Mouse (Mus musculus) MEL (cell line): ENCODE measurements at regions not wholly inside any gene's neighbourhood (a gene's known extent, or its start where the extent isn't known, plus 50 kb on each side); places are given as distances from the start of the nearest gene placed in this dataset.

ENCODE experiments used
- DNase-seq: peaks from one replicate; pipeline ENCODE4 v3.0.0; 2011; ENCODE audit warnings: low read depth, low spot score
- H3K27ac ChIP-seq: 2 replicates; pipeline ENCODE4 v1.5.1; 2012; ENCODE audit warnings: low read depth, mild to moderate bottlenecking, control low read depth, low read length, moderate library complexity; ENCODE audit not compliant: control insufficient read depth
- H3K27me3 ChIP-seq, 2 experiments: fragments of 150-350 bp in 1 of 2; sonication (generic) in 1 of 2; 2 replicates each; pipeline ENCODE4 v1.6.1; 2012; ENCODE audit warnings: low read length in 2 of 2, mild to moderate bottlenecking in 2 of 2, improper control_type of control experiment in 1 of 2, moderate library complexity in 1 of 2; ENCODE audit not compliant: insufficient read depth in 2 of 2, control insufficient read depth in 1 of 2
- H3K36me3 ChIP-seq, 2 experiments: 2 replicates each; pipeline ENCODE4 v1.6.1; 2012 to 2014; ENCODE audit warnings: low read length in 2 of 2, improper control_type of control experiment in 1 of 2, inconsistent platforms in 1 of 2, mild to moderate bottlenecking in 1 of 2; ENCODE audit not compliant: insufficient read depth in 2 of 2, control insufficient read depth in 1 of 2
- H3K4me1 ChIP-seq, 2 experiments: fragments of 150-350 bp in 1 of 2; sonication (generic) in 1 of 2; 2 replicates each; pipeline ENCODE4 v1.6.1; 2012; ENCODE audit warnings: low read length in 2 of 2, improper control_type of control experiment in 1 of 2, mild to moderate bottlenecking in 1 of 2; ENCODE audit not compliant: insufficient read depth in 2 of 2, control insufficient read depth in 1 of 2
- H3K4me3 ChIP-seq, 2 experiments: fragments of 150-350 bp in 1 of 2; sonication (generic) in 1 of 2; 2 replicates each; pipeline ENCODE4 v1.5.1; 2012; ENCODE audit warnings: low read depth in 2 of 2, low read length in 2 of 2, mild to moderate bottlenecking in 2 of 2, moderate library complexity in 2 of 2, control low read depth in 1 of 2, improper control_type of control experiment in 1 of 2; ENCODE audit not compliant: control insufficient read depth in 1 of 2, insufficient read depth in 1 of 2
- H3K79me2 ChIP-seq: 2 replicates; pipeline ENCODE4 v1.6.1; 2012; ENCODE audit warnings: mild to moderate bottlenecking, low read length, moderate library complexity; ENCODE audit not compliant: control insufficient read depth, poor library complexity, insufficient read depth
- H3K9ac ChIP-seq: 2 replicates; pipeline ENCODE4 v1.6.1; 2012; ENCODE audit warnings: low read depth, mild to moderate bottlenecking, control low read depth, low read length, moderate library complexity; ENCODE audit not compliant: control insufficient read depth, poor library complexity, severe bottlenecking
- H3K9me3 ChIP-seq: fragments of 150-350 bp; sonication (generic); replicated peaks from 2 replicates; pipeline ENCODE4 v1.6.1; 2012; ENCODE audit warnings: mild to moderate bottlenecking, low read length, improper control_type of control experiment, moderate library complexity; ENCODE audit not compliant: insufficient read depth
- CHD2 ChIP-seq: IDR thresholded peaks from 2 replicates; pipeline ENCODE4 v1.6.1; 2011; ENCODE audit warnings: low read length, improper control_type of control experiment
- CTCF ChIP-seq, 3 experiments: IDR thresholded peaks in 2 of 3; conservative IDR thresholded peaks in 1 of 3; 2 replicates each; pipeline ENCODE4 v1.5.1; 2011 to 2012; ENCODE audit warnings: low read length in 3 of 3, low read depth in 2 of 3, mild to moderate bottlenecking in 2 of 3, improper control_type of control experiment in 1 of 3, inconsistent platforms in 1 of 3, mixed read lengths in 1 of 3, moderate library complexity in 1 of 3; ENCODE audit not compliant: control insufficient read depth in 1 of 3, insufficient read depth in 1 of 3, poor library complexity in 1 of 3, severe bottlenecking in 1 of 3
- E2F4 ChIP-seq: IDR thresholded peaks from 2 replicates; pipeline ENCODE4 v1.6.1; 2011; ENCODE audit warnings: low read depth, low read length, improper control_type of control experiment, borderline replicate concordance
- ELF1 ChIP-seq: IDR thresholded peaks from 2 replicates; pipeline ENCODE4 v1.6.1; 2014; ENCODE audit warnings: low read depth, mild to moderate bottlenecking, inconsistent platforms, low read length, improper control_type of control experiment, moderate library complexity
- ETS1 ChIP-seq: IDR thresholded peaks from 2 replicates; pipeline ENCODE4 v1.6.1; 2012; ENCODE audit warnings: low read depth, mild to moderate bottlenecking, inconsistent platforms, low read length, improper control_type of control experiment, moderate library complexity
- GABPA ChIP-seq: IDR thresholded peaks from 2 replicates; pipeline ENCODE4 v1.6.1; 2012; ENCODE audit warnings: low read depth, mild to moderate bottlenecking, inconsistent platforms, low read length, improper control_type of control experiment, moderate library complexity
- GATA1 ChIP-seq: IDR thresholded peaks from 2 replicates; pipeline ENCODE4 v1.6.1; 2011; ENCODE audit warnings: low read depth, low read length, improper control_type of control experiment
- HCFC1 ChIP-seq: IDR thresholded peaks from 2 replicates; pipeline ENCODE4 v1.6.1; 2012; ENCODE audit warnings: low read depth, mild to moderate bottlenecking, inconsistent platforms, low read length, improper control_type of control experiment, moderate library complexity
- JUND ChIP-seq: IDR thresholded peaks from 2 replicates; pipeline ENCODE4 v1.6.1; 2011; ENCODE audit warnings: low read depth, mild to moderate bottlenecking, improper control_type of control experiment, low read length
- MAX ChIP-seq: IDR thresholded peaks from 2 replicates; pipeline ENCODE4 v1.6.1; 2011; ENCODE audit warnings: low read length, improper control_type of control experiment
- MAZ ChIP-seq: IDR thresholded peaks from 2 replicates; pipeline ENCODE4 v1.6.1; 2012; ENCODE audit warnings: low read depth, mild to moderate bottlenecking, inconsistent platforms, low read length, improper control_type of control experiment
- MXI1 ChIP-seq: IDR thresholded peaks from 2 replicates; pipeline ENCODE4 v1.6.1; 2011; ENCODE audit warnings: mild to moderate bottlenecking, low read depth, low read length, improper control_type of control experiment
- MYB ChIP-seq: IDR thresholded peaks from 2 replicates; pipeline ENCODE4 v1.6.1; 2011; ENCODE audit warnings: mild to moderate bottlenecking, low read depth, low read length, improper control_type of control experiment
- MYC ChIP-seq: IDR thresholded peaks from 2 replicates; pipeline ENCODE4 v1.6.1; 2011; ENCODE audit warnings: low read depth, mild to moderate bottlenecking, low read length, improper control_type of control experiment, moderate library complexity
- NELFE ChIP-seq: IDR thresholded peaks from 2 replicates; pipeline ENCODE4 v1.6.1; 2011; ENCODE audit warnings: low read depth, low read length, improper control_type of control experiment
- POLR2A ChIP-seq, 2 experiments: IDR thresholded peaks; 2 replicates each; pipeline ENCODE4 v1.6.1; 2011 to 2012; ENCODE audit warnings: low read length in 2 of 2, mild to moderate bottlenecking in 2 of 2, control low read depth in 1 of 2, improper control_type of control experiment in 1 of 2, low read depth in 1 of 2, moderate library complexity in 1 of 2; ENCODE audit not compliant: control insufficient read depth in 1 of 2, insufficient read depth in 1 of 2, poor library complexity in 1 of 2
- POLR2AphosphoS2 ChIP-seq: IDR thresholded peaks from 2 replicates; pipeline ENCODE4 v1.6.1; 2011; ENCODE audit warnings: low read length, improper control_type of control experiment
- RCOR1 ChIP-seq: IDR thresholded peaks from 2 replicates; pipeline ENCODE4 v1.6.1; 2012; ENCODE audit warnings: low read depth, mild to moderate bottlenecking, inconsistent platforms, low read length, improper control_type of control experiment
- SIN3A ChIP-seq: IDR thresholded peaks from 2 replicates; pipeline ENCODE4 v1.6.1; 2012; ENCODE audit warnings: low read length, improper control_type of control experiment, inconsistent platforms
- TAL1 ChIP-seq: IDR thresholded peaks from 2 replicates; pipeline ENCODE4 v1.6.1; 2012; ENCODE audit warnings: mild to moderate bottlenecking, inconsistent platforms, low read length, moderate library complexity, mixed read lengths
- USF2 ChIP-seq, 2 experiments: IDR thresholded peaks; 2 replicates each; pipeline ENCODE4 v1.6.1; 2011 to 2012; ENCODE audit warnings: improper control_type of control experiment in 2 of 2, low read length in 2 of 2, borderline replicate concordance in 1 of 2, inconsistent platforms in 1 of 2, low read depth in 1 of 2, mild to moderate bottlenecking in 1 of 2; ENCODE audit not compliant: insufficient read depth in 1 of 2
- ZC3H11A ChIP-seq: IDR thresholded peaks from 2 replicates; pipeline ENCODE4 v1.6.1; 2012; ENCODE audit warnings: low read depth, mild to moderate bottlenecking, inconsistent platforms, low read length, improper control_type of control experiment
- ZMIZ1 ChIP-seq: IDR thresholded peaks from 2 replicates; pipeline ENCODE4 v1.6.1; 2012; ENCODE audit warnings: low read depth, mild to moderate bottlenecking, inconsistent platforms, low read length, improper control_type of control experiment, moderate library complexity
- ZNF384 ChIP-seq: IDR thresholded peaks from 2 replicates; pipeline ENCODE4 v1.6.1; 2012; ENCODE audit warnings: low read depth, mild to moderate bottlenecking, inconsistent platforms, low read length, improper control_type of control experiment

DNA sequence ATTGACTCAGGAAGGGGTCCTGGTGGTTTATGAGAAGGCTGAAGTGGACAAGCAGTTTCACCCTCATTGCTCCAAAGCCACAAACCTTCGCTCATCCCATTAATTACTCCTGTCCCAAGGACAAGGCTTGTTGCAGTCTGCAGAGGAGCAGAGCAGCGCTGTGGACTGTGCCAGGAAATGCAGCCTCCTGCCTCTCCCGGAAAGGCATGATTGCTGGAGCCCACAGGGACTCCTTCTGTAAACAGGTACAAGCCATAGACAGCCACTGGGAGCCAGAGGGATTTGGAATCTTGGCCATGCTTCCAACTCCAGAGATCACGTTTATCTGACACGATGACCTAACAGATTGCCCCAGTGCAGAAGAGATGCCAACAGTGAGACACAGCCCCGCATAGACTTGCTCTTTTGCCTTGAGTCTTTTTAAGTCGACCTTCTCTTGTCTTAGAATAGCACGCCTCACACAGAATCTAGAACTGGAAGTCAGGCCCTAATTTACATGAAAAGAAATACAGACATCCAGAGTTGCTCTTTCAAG, 275.6 kb upstream of the Nfe2l3 start:
- H3K4me1 ChIP-seq: no peaks in the 10 kb centered on the region
- no peaks in the 10 kb centered on the region for H3K27me3 ChIP-seq
- no peak overlapping the region for H3K27ac ChIP-seq
- TF ChIP-seq POLR2A (IDR thresholded peaks at IDR 0.05; ENCODE audit: control insufficient read depth in 1 of 2, insufficient read depth in 1 of 2, low read depth in 1 of 2, low read length in 2 of 2, poor library complexity in 1 of 2): no peak
- TF ChIP-seq ZNF384: no peak
- TF ChIP-seq CHD2: no peak
- TF ChIP-seq MAZ: no peak
- TF ChIP-seq JUND: no peak
- TF ChIP-seq E2F4: no peak
- no peak for TF ChIP-seq TAL1
- no peak for TF ChIP-seq SIN3A
- TF ChIP-seq USF2 (IDR thresholded peaks at IDR 0.05; ENCODE audit: borderline replicate concordance in 1 of 2, insufficient read depth in 1 of 2, low read depth in 1 of 2, low read length in 2 of 2): no peak
- TF ChIP-seq ZMIZ1: no peak
- TF ChIP-seq GABPA: no peak
- no peak for TF ChIP-seq ETS1
- TF ChIP-seq GATA1: no peak
- TF ChIP-seq HCFC1: no peak
- no peak for TF ChIP-seq MYB
- no peak for TF ChIP-seq MAX
- TF ChIP-seq, all 39 proteins: peak for 0
- H3K9ac ChIP-seq: no peak overlapping the region
- H3K4me3 ChIP-seq: no peak overlapping the region
- no peaks in the 10 kb centered on the region for H3K36me3 ChIP-seq
- no peaks in the 10 kb centered on the region for H3K79me2 ChIP-seq
- no peaks in the 10 kb centered on the region for H3K9me3 ChIP-seq
- no peak for DNase-seq

DNA sequence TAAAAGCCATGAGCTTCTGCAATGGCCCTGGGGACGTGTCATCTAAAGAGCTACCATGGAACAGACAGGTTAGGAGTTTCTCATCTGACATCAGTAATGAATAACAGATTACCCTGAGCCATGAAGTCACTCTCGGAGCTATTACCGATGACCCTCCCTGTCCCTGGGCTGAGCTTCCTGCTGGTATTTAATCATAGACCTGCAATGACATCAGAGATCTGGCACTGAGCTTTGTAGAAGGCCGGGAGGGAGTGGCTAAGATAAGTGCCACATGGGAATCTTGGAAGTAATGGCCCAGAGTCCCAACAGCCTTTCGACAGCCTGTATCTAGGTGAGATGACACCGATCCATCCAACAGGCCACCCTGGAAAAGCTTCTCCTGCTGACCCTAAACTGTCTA, 271.3 kb upstream of the Nfe2l3 start:
- Histone ChIP-seq H3K79me2 (no peaks in the 10 kb centered on the region), H3K9ac (no peak overlapping the region), H3K4me1 (no peaks in the 10 kb centered on the region), H3K27me3 (no peaks in the 10 kb centered on the region), H3K9me3 (no peaks in the 10 kb centered on the region), H3K36me3 (no peaks in the 10 kb centered on the region), H3K4me3 (no peak overlapping the region), H3K27ac (no peak overlapping the region)
- DNase-seq: no peak
- no peak for TF ChIP-seq ELF1
- no peak for TF ChIP-seq CTCF (IDR thresholded peaks at IDR 0.05 in 2 of 3, conservative IDR thresholded peaks at IDR 0.05 in 1 of 3; ENCODE audit: control insufficient read depth in 1 of 3, insufficient read depth in 1 of 3, low read depth in 2 of 3, low read length in 3 of 3, poor library complexity in 1 of 3, severe bottlenecking in 1 of 3)
- TF ChIP-seq TAL1: no peak
- no peak for TF ChIP-seq ZMIZ1
- TF ChIP-seq POLR2A (IDR thresholded peaks at IDR 0.05; ENCODE audit: control insufficient read depth in 1 of 2, insufficient read depth in 1 of 2, low read depth in 1 of 2, low read length in 2 of 2, poor library complexity in 1 of 2): no peak
- no peak for TF ChIP-seq MYC
- no peak for TF ChIP-seq NELFE
- no peak for TF ChIP-seq RCOR1
- TF ChIP-seq POLR2AphosphoS2: no peak
- no peak for TF ChIP-seq ZC3H11A
- no peak for TF ChIP-seq MXI1
